Mouse (Mus musculus) brain, embryonic 14.5 days (tissue): Measurements from ENCODE around the gene Hbp1. TPM values are rescaled to one million over a fixed set of nuclear protein-coding genes. Genes with fewer than 3 reads are reported as not detected.
A peak's percentile ranks its signal among the peaks of the same experiment; 100 is the strongest.

Experiments used
- DNase-seq: peaks from one replicate; pipeline ENCODE4 v3.0.0-alpha.2; 2011; ENCODE audit warnings: low read depth
- CTCF ChIP-seq: fragments of 200-500 bp; IDR thresholded peaks from 2 replicates; pipeline ENCODE4 v1.5.1; 2012; ENCODE audit warnings: inconsistent platforms, mild to moderate bottlenecking, moderate library complexity, borderline replicate concordance; ENCODE audit not compliant: insufficient read depth, insufficient read length; ENCODE audit errors: extremely low read depth
- POLR2A ChIP-seq: fragments of 200-500 bp; IDR thresholded peaks from 2 replicates; pipeline ENCODE4 v1.6.1; 2012; ENCODE audit warnings: mild to moderate bottlenecking, inconsistent platforms, borderline replicate concordance; ENCODE audit not compliant: poor library complexity, insufficient read depth, insufficient read length, severe bottlenecking; ENCODE audit errors: extremely low read depth
- polyA plus RNA-seq: library from polyadenylated mRNA; depleted of rRNA; stranded (reverse); fragments of >200 nt; gene quantifications from 2 replicates; pipeline ENCODE4 v1.2.3, GENCODE M21; 2012

Hbp1 gene
- polyA plus RNA-seq, 1 experiment: 54.3 TPM

DNA sequence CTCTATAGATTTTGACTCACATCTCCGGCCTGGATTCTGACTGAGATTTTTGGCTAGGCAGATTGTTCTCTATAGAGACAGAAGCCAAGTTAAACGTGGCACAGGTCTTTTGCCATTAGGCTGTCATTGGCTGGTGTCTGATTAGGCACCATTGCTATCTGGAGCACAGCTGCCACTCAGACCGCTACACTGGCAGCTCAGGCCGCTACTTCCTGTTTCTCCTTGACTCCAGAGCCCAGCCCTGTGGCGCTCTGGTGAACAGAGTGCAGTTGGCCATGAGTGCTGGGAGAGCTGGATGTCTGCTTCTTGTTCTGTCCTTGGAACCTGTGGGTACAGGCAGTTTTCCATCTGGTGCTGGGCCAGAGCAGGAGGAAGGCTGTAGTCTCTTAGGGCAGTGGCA, 33.1 kb downstream of the Hbp1 start:
- TF ChIP-seq CTCF: no peak
- no peak for TF ChIP-seq POLR2A
- peak; percentile 45 for DNase-seq

DNA sequence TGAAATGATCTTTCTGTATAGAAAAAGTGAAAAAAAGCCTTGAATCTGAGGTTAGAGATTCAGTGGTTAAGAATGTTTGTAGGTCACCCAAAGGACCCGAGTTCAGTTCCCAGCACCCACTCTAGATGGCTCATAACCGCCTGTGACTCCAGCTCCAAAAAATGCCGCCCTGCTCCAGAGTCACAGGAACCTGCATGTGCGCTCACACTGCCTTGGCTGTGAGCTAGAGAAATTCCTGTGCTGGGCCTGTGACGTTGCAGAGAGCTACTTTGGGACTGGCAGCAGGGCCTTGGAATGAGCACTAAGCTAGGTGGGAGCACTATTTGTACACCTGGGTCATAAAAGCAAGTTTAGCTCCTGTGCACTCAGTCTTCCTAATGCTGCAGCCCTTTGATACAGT, 33.6 kb downstream of the Hbp1 start:
- TF ChIP-seq POLR2A (no peak), CTCF (no peak)
- no peak for DNase-seq

DNA sequence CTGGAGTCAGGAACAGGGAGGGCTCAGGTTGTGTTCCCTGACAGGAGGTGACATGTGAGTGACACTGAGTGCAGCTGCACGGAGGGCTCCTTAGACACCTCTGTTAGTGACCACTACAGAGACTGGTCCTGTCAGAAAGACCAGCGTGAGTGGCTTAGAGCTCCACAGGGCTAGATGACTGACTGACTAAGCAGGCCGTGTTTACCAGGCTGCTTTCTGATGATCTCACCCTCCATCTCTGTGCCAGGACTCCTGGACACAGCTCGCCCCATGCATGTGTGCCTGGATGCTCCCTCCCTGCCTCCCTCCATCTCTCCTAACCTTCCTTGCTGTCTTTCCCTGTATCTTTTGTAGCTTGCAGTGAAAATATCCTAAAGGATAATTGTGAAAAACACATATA, 36.7 kb downstream of the Hbp1 start:
- no peak for DNase-seq
- TF ChIP-seq POLR2A (no peak), CTCF (no peak)

DNA sequence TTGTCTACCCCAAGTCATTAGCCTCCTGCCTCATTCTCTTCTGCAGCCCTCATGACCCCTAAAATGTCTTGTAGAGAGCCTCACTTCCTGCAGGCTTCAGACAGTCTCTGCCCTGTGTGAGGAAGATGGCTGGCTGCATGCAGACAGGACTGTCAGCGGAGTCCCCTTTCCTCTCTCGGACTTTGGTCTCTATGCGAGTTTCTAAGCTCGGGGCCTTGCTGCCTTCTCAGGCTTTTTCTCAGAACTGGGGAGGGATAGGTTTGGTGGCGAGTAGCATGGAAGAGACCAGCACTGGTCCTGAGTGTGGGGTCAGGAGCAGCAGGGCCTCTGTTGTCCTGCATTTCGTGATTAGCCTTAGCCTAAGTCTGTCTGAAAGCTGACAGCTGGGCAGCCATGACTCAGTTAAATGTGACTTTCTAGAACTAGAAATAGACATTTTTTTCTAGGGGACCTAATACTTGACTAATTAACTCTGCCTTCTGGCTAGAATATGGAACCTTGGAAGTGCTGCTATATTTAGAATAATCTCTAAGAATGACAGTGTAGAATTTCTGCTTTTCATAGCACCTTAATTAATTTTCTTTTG, 37.3 kb downstream of the Hbp1 start:
- no peak for DNase-seq
- TF ChIP-seq CTCF: no peak
- no peak for TF ChIP-seq POLR2A

DNA sequence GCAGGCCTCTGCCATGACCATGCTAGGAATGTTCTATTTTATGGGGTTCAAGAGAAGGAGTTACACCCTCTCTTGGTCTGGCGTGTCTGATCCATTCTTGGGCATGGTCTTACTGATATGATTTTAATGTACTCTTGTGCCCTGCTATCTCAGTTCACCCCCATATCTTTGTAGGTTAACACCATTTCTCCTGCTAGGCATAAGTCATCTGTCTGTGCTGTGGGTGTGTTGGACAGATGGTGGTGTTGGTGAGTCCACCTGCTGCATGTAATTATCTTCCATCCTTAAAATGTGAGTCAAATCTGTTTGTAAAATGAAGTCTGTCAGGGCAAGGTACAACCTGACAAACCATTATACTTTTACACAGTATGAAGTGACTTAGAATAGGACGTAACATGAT, 42.9 kb downstream of the Hbp1 start:
- TF ChIP-seq CTCF (no peak), POLR2A (no peak)

DNA sequence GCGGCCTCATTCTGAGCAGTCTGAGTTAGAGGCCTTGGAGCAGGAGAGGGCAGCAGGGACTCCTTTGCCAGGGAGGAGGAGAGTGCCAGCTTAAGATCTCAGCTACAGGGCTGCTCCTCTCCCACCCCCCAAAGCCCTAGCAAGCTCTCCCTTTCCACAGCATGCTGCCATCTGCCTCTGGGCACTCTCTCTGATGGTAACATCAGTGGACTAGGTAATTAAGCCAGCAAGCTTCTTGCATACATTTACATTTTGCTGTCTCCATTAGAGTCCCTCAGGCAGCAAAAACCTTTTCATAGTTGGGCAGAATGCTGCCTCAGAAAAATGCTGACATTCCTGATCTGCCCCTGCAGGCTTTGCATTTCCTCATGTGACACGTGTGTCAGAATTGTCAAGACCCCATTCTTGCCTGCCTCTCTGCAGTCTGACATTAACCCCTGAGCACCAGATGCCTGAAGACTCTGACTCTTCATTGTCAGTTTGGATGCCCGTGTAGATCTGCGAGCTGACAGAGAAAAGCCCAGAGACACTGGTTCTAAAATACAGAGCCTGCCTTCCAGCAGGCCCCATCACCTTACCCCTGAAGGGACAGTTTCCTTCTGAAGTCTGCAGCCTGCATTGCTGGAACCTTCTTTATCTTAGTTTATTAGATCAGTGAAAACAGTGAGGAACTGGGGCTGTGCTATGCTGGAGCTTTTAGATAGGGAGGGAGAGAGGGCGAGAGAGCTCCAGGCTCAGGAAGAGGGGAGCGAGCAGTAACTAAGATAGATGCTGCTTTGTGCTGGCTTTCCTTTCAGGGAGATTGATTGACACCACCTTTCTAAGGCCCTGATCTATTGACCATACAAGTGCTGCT, 44.4 kb downstream of the Hbp1 start:
- DNase-seq: peak; percentile 95
- TF ChIP-seq POLR2A: no peak
- TF ChIP-seq CTCF: no peak

More for the DNA sequence above, 42.9 kb downstream of the Hbp1 start:
- no peak for DNase-seq

DNA sequence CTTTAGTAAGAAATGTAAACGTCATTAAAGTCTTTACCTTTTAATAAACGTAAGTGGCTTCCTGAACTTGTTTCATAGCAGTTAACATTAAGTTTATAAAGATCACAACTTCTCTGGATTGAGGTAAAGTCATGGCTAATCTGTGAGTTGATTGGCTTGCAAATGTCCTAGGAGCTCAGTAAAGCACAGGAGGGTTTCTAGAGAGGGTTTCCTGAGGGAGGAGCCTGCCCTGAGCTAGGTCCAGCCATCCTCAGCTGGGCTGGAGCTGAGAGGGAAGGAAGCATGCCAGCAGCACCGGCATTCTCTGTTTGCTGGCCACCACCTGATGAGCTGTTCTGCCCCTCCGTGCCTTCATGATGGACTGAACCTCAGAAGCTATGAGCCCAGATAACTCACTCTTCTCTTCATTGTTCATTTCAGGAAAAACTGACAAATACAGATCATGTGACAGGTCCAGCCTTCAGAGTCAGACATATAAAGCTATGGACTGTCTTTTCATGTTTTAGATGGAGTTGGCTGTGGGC, 49.9 kb downstream of the Hbp1 start:
- DNase-seq: no peak

DNA sequence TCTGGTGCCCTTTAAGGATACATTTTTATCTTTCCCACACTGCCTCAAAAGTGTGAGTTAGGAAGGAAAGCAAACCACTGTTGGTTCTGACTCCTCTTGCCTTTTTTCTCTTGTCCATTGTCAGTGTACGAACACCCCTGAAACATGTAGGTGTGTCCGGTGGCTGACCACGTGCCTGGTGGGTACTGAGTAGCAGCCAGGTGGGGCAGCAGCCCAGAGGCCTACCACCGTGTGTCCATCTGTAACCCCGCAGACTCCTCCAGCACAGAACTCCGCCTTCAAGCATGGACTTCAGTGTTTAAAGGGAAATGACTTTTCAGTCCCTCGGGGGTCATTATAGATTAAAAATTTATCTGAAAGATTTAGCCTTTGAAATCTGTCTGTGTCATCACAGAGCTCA, 52.9 kb downstream of the Hbp1 start:
- TF ChIP-seq POLR2A: no peak
- no peak for TF ChIP-seq CTCF
- DNase-seq: no peak

More for the DNA sequence above, 49.9 kb downstream of the Hbp1 start:
- no peak for TF ChIP-seq CTCF
- TF ChIP-seq POLR2A: no peak

DNA sequence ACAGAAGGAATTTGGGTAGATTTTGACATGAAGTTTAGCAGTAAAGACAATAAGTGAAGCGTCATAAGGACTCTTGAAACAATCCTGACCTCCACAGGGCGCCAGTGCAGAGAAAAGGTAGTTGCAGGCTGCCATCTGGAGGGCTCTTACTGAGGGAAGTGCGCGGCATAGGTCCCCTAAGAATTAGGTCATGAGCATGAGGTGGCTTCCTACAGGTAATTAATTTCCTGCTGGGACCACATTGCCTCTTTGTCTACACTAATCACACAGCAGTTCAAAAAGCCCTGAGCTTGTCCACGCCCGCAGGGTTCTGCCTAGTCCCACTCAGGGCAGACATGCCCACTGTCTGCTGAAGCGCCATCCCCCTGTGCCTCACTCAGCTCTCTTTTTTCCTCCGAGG, 53.3 kb downstream of the Hbp1 start:
- peak; percentile 78 for DNase-seq
- TF ChIP-seq POLR2A: no peak
- peak; percentile 38; the same call in 1 of the 2 replicates for TF ChIP-seq CTCF

DNA sequence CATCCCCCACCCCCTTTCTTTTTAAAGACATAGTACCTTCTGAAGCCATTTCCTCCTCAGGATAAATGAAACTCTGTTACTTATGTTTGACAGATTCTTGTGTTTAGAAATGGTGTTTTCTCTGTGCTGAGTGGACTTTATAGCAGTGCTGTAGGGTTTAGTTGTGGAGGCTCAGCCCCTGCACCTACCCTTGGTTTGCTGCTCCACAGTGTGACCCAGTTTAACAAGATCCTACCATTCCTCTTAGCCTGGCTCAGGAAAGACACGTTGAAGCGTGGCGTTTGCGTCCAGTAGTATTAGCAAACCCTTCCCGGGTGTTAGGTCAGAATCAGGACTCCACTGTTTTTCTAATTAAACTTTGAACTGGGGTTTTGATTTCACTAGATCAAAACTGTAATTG, 54.0 kb downstream of the Hbp1 start:
- no peak for DNase-seq

DNA sequence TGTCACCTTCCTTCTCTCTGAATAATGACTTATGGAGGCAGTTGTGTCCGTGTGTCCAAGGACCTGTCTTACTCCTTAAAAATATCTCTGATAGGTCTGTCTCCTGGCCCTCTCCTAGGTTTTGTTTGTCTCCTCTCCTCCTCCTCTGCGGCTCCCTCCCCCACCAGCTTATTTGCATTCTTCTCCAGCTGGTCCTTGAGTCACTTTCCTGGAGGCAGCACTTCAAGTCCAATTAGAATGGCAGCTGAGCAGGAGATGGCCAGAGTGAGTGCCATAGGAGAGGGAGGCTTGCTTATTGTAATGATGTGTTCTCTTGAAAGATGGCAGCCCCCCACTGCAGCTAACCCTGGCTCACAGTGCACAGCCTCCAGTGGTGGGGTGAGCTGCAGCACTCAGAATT, 54.4 kb downstream of the Hbp1 start:
- TF ChIP-seq POLR2A (no peak), CTCF (no peak)
- peak; percentile 89 for DNase-seq

More for the DNA sequence above, 54.0 kb downstream of the Hbp1 start:
- TF ChIP-seq CTCF: no peak
- TF ChIP-seq POLR2A: no peak
